Mouse (Mus musculus) forebrain, embryonic 16.5 days (tissue): ENCODE results near the gene Tkfc. TPM values are rescaled to one million over a fixed set of nuclear protein-coding genes. Genes with fewer than 3 reads are reported as not detected.

ENCODE experiments used
- ATAC-seq: fragments of 200-750 bp; cut with Nextera tagmentation; 2 replicates; pipeline ENCODE4 v1.8.0; 2017; ENCODE audit warnings: mild to moderate bottlenecking, moderate library complexity
- H3K27ac ChIP-seq: fragments of 300-500 bp; sonication (generic); 2 replicates; pipeline ENCODE4 v1.5.1; 2014; ENCODE audit warnings: low read length, control low read depth
- H3K27me3 ChIP-seq: fragments of 300-500 bp; sonication (generic); replicated peaks from 2 replicates; pipeline ENCODE4 v1.6.1; 2014; ENCODE audit warnings: low read length; ENCODE audit not compliant: control insufficient read depth, insufficient read depth
- H3K36me3 ChIP-seq: fragments of 300-500 bp; sonication (generic); 2 replicates; pipeline ENCODE4 v1.6.1; 2014; ENCODE audit not compliant: control insufficient read depth, insufficient read depth
- H3K4me1 ChIP-seq: fragments of 300-500 bp; sonication (generic); replicated peaks from 2 replicates; pipeline ENCODE4 v1.6.1; 2014; ENCODE audit warnings: low read length; ENCODE audit not compliant: control insufficient read depth, insufficient read depth
- H3K4me2 ChIP-seq: fragments of 300-500 bp; sonication (generic); 2 replicates; pipeline ENCODE4 v1.6.1; 2014; ENCODE audit warnings: mild to moderate bottlenecking, low read length, control low read depth
- H3K4me3 ChIP-seq: fragments of 300-500 bp; sonication (generic); replicated peaks from 2 replicates; pipeline ENCODE4 v1.5.1; 2014; ENCODE audit warnings: mild to moderate bottlenecking, low read length, control low read depth
- H3K9ac ChIP-seq: fragments of 300-500 bp; sonication (generic); replicated peaks from 2 replicates; pipeline ENCODE4 v1.6.1; 2014; ENCODE audit warnings: low read depth, low read length, control low read depth
- H3K9me3 ChIP-seq: fragments of 300-500 bp; sonication (generic); 2 replicates; pipeline ENCODE4 v1.6.1; 2016; ENCODE audit warnings: low read length; ENCODE audit not compliant: control insufficient read depth
- WGBS: fragments of 180-500 bp; shearing (Covaris S2); extraction: QIAGEN DNeasy Blood & Tissue Kit; methylation state at CpG from one replicate; pipeline ENCODE4 v1.1.7; 2014; 5-methylcytosine and 5-hydroxymethylcytosine counted together
- polyA plus RNA-seq: library from polyadenylated mRNA; unstranded; fragments of >200 nt; fragmentation: Nextera tagmentation; extraction: Ambion mirVana; gene quantifications from 2 replicates; pipeline ENCODE4 v1.2.1, GENCODE M21; 2015

Gene Tkfc
- polyA plus RNA-seq, 1 experiment from 2014 or later: 27.1 TPM

- H3K4me3 ChIP-seq: no peak overlapping the region
- H3K4me1 ChIP-seq: no peaks in the 10 kb centered on the region
- H3K36me3 ChIP-seq: peaks cover 5% of the 10 kb centered on the region; the same call in 1 of the 2 replicates
- H3K27me3 ChIP-seq: no peaks in the 10 kb centered on the region
- no peak overlapping the region for H3K27ac ChIP-seq
- 91% methylated on average over 6 of the region's 6 CpGs for WGBS
- no peak overlapping the region for H3K9ac ChIP-seq
- H3K4me2 ChIP-seq: no peak overlapping the region
- no peak for ATAC-seq
- H3K9me3 ChIP-seq: no peaks in the 10 kb centered on the region
Measured at GRCm38 (mm10) chr19:10591659-10592377, 13.6 kb downstream of the Tkfc start.

GRCm38 (mm10) chr19:10590301-10590700 lies 15.2 kb downstream of the Tkfc start:
- no peak for ATAC-seq
- no peaks in the 10 kb centered on the region for H3K4me1 ChIP-seq
- H3K4me2 ChIP-seq: no peak overlapping the region
- peaks cover 5% of the 10 kb centered on the region; the same call in 1 of the 2 replicates for H3K36me3 ChIP-seq
- no peak overlapping the region for H3K9ac ChIP-seq
- H3K9me3 ChIP-seq: no peaks in the 10 kb centered on the region
- H3K27me3 ChIP-seq: no peaks in the 10 kb centered on the region
- no peak overlapping the region for H3K27ac ChIP-seq
- WGBS: 71% methylated on average over 3 of the region's 3 CpGs
- H3K4me3 ChIP-seq: no peak overlapping the region

- Histone ChIP-seq H3K36me3 (peaks cover 2% of the 10 kb centered on the region; the same call in 1 of the 2 replicates), H3K4me3 (no peak overlapping the region), H3K9ac (no peak overlapping the region), H3K4me1 (no peaks in the 10 kb centered on the region), H3K27ac (no peak overlapping the region), H3K27me3 (no peaks in the 10 kb centered on the region), H3K9me3 (no peaks in the 10 kb centered on the region), H3K4me2 (no peak overlapping the region)
- ATAC-seq: no peak
- WGBS: 65% methylated on average over 5 of the region's 5 CpGs
Measured at GRCm38 (mm10) chr19:10589127-10589857, 16.2 kb downstream of the Tkfc start.

- Histone ChIP-seq H3K4me3 (no peak overlapping the region), H3K9me3 (no peaks in the 10 kb centered on the region), H3K4me1 (no peaks in the 10 kb centered on the region), H3K9ac (no peak overlapping the region), H3K4me2 (no peak overlapping the region), H3K36me3 (peaks cover 2% of the 10 kb centered on the region; the same call in 1 of the 2 replicates), H3K27ac (no peak overlapping the region), H3K27me3 (no peaks in the 10 kb centered on the region)
- no peak for ATAC-seq
- WGBS: 89% methylated on average over 8 of the region's 8 CpGs
Measured at GRCm38 (mm10) chr19:10587231-10587630, 18.2 kb downstream of the Tkfc start.

- H3K27me3 ChIP-seq: no peaks in the 10 kb centered on the region
- H3K4me3 ChIP-seq: no peak overlapping the region
- H3K9me3 ChIP-seq: no peaks in the 10 kb centered on the region
- no peaks in the 10 kb centered on the region for H3K36me3 ChIP-seq
- H3K4me2 ChIP-seq: no peak overlapping the region
- no peak for ATAC-seq
- no peak overlapping the region for H3K9ac ChIP-seq
- WGBS: 90% methylated on average over 8 of the region's 8 CpGs
- no peaks in the 10 kb centered on the region for H3K4me1 ChIP-seq
- no peak overlapping the region for H3K27ac ChIP-seq
Measured at GRCm38 (mm10) chr19:10585112-10585511, 20.3 kb downstream of the Tkfc start.

- H3K9me3 ChIP-seq: no peaks in the 10 kb centered on the region
- no peak overlapping the region for H3K9ac ChIP-seq
- H3K4me1 ChIP-seq: peaks cover 5% of the 10 kb centered on the region
- no peaks in the 10 kb centered on the region for H3K27me3 ChIP-seq
- no peak overlapping the region for H3K4me3 ChIP-seq
- no peak overlapping the region for H3K27ac ChIP-seq
- no peaks in the 10 kb centered on the region for H3K36me3 ChIP-seq
- no peak overlapping the region for H3K4me2 ChIP-seq
- 31% methylated on average over 7 of the region's 7 CpGs for WGBS
- no peak for ATAC-seq
Measured at GRCm38 (mm10) chr19:10583550-10584146, 21.8 kb downstream of the Tkfc start.

GRCm38 (mm10) chr19:10581984-10582383 lies 23.5 kb downstream of the Tkfc start:
- H3K4me3 ChIP-seq: no peak overlapping the region
- H3K27ac ChIP-seq: no peak overlapping the region
- 86% methylated on average over 6 of the region's 6 CpGs for WGBS
- H3K4me2 ChIP-seq: no peak overlapping the region
- ATAC-seq: no peak
- H3K27me3 ChIP-seq: no peaks in the 10 kb centered on the region
- no peaks in the 10 kb centered on the region for H3K36me3 ChIP-seq
- no peak overlapping the region for H3K9ac ChIP-seq
- H3K9me3 ChIP-seq: no peaks in the 10 kb centered on the region
- H3K4me1 ChIP-seq: peaks cover 15% of the 10 kb centered on the region

- H3K4me2 ChIP-seq: no peak overlapping the region
- H3K27me3 ChIP-seq: no peaks in the 10 kb centered on the region
- WGBS: 87% methylated on average over 3 of the region's 3 CpGs
- no peak overlapping the region for H3K9ac ChIP-seq
- H3K9me3 ChIP-seq: no peaks in the 10 kb centered on the region
- no peak for ATAC-seq
- H3K36me3 ChIP-seq: no peaks in the 10 kb centered on the region
- H3K4me1 ChIP-seq: peaks cover 20% of the 10 kb centered on the region
- no peak overlapping the region for H3K27ac ChIP-seq
- H3K4me3 ChIP-seq: no peak overlapping the region
Measured at GRCm38 (mm10) chr19:10580761-10581160, 24.7 kb downstream of the Tkfc start.

- Histone ChIP-seq H3K9me3 (no peaks in the 10 kb centered on the region), H3K27ac (no peak overlapping the region), H3K9ac (no peak overlapping the region), H3K4me2 (no peak overlapping the region), H3K4me1 (peaks cover 20% of the 10 kb centered on the region), H3K36me3 (no peaks in the 10 kb centered on the region), H3K4me3 (no peak overlapping the region), H3K27me3 (no peaks in the 10 kb centered on the region)
- WGBS: 86% methylated on average over 3 of the region's 3 CpGs
- ATAC-seq: no peak
Measured at GRCm38 (mm10) chr19:10580102-10580501, 25.4 kb downstream of the Tkfc start.
